ENCODE assay signal across 12 mouse cellular contexts in the genomic region with DNA sequence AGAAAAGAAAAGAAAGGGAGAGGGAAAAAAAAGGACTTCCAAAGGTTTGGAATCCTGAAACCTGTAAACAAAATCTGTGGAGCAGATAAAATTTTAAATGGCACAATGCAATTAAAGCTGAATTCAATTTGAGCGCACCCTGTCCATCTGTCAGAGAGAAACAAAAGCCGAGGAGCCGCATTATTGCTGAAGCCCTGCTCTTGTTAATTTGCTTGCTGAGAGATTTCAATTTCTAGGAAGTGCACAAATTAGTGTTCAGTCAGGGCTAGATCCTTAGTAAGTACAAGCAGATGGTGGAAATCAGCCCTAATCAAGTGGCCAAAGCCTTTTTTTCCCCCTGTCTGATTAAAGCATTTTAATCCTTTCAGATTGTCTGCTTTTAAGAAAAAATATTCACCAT.
DNase-seq lines count a peak whose midpoint lies in the region; ATAC-seq and TF ChIP-seq lines count a peak whose summit lies in the region.
"Had no signal": no experiment of that assay in that cellular context is flagged by ENCODE, and none has a peak within 500 bp of the region (broad histone marks: within the 10 kb centered on the region; RNA-seq: fewer than 3 reads in every experiment).

No protein-coding gene starts in this region.

- no peak for TF ChIP-seq POLR2A in brain, embryonic 14.5 days (IDR thresholded peaks at IDR 0.05; ENCODE audit: borderline replicate concordance, extremely low read depth, insufficient read depth, insufficient read length, poor library complexity, severe bottlenecking)

- peak; percentile 96 for DNase-seq in brain, embryonic 14.5 days (ENCODE audit: low read depth)
- peak; percentile 18 for DNase-seq in embryo, embryonic 9.5 days (ENCODE audit: extremely low spot score)
- DNase-seq in forelimb bud, embryonic 11.5 days (ENCODE audit: low read depth, low spot score): peak; percentile 24
- peak; percentile 15 for DNase-seq in layer of hippocampus, postnatal 36 days
- DNase-seq in adrenal gland, adult 18-20 months (ENCODE audit: low spot score in 2 of 2): no peak
- DNase-seq in adrenal gland, postnatal 14 days: no peak
- no peak for DNase-seq in spleen, postnatal 36 days (ENCODE audit: low spot score in 2 of 2)
- DNase-seq: cerebellum, adult 8-10 months; kidney, postnatal 36 days; lung, embryonic 14.5 days; spleen, adult 18-20 months had no signal

- no peak for TF ChIP-seq CTCF in brain, embryonic 14.5 days (IDR thresholded peaks at IDR 0.05; ENCODE audit: borderline replicate concordance, extremely low read depth, insufficient read depth, insufficient read length)

- ATAC-seq in erythroblast, adult 5-6 weeks (replicated peaks; ENCODE audit: low FRiP score, poor library complexity, severe bottlenecking): no peak

Comparison
In these comparisons a context has a peak if more than half of its experiments do, and no peak if none do; other contexts are left out.
1. DNase-seq: peak in brain, embryonic 14.5 days (single experiment), embryo, embryonic 9.5 days (single experiment), forelimb bud, embryonic 11.5 days (single experiment) and layer of hippocampus, postnatal 36 days (2 of 2); none in adrenal gland, adult 18-20 months (0 of 2), adrenal gland, postnatal 14 days (single experiment) and spleen, postnatal 36 days (0 of 2).